Mouse (Mus musculus): ENCODE results near the gene Cuedc1.
"Not testable (repeated sequence)": the region's sequence is repeated elsewhere in the genome, so short reads cannot be mapped to it uniquely, and the experiment has no call there.

Cuedc1 gene

GRCm38 (mm10) chr11:88172601-88173325, 74.9 kb downstream of the Cuedc1 start:
- no peak for DNase-seq

DNA sequence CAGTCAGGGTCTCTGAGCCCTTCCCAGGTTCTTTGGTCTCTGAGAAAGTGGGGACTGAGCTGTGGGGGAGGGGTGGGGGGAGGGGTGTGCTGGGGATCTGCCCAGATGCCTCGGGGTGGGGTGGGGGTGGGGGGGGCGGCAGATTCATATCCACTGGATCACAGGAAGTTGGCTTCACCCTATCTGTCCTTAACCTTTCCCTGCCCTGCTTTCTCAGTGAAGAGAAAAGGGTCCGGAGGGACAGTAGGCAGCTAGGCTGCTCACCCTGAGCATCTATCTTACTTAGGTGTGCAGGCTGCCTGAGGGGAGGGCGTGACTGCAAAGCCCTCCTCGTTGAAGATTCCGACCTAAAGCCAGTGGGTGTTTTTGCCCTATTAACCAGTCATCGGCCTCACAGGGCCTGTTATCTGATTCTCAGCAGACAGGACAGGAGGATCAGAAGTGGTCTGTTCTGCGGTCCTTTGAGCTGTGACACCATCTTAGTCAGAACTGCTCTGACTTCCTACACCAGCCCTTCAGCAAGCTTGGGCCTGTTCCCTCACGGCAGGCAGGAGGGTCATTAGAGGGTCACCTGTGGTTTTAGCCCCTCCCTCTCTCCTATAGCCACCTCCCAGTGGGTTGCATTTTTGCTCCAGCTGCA, 75.6 kb downstream of the Cuedc1 start:
- no peak for DNase-seq

- peak in 1 of 2 experiments; percentile 59 for DNase-seq
Measured at GRCm38 (mm10) chr11:88180467-88180958, 82.7 kb downstream of the Cuedc1 start.

GRCm38 (mm10) chr11:88180959-88181619, 83.2 kb downstream of the Cuedc1 start:
- peak; percentile 58 to 60 for DNase-seq

GRCm38 (mm10) chr11:88184632-88185180, 86.8 kb downstream of the Cuedc1 start:
- no peak for DNase-seq

DNA sequence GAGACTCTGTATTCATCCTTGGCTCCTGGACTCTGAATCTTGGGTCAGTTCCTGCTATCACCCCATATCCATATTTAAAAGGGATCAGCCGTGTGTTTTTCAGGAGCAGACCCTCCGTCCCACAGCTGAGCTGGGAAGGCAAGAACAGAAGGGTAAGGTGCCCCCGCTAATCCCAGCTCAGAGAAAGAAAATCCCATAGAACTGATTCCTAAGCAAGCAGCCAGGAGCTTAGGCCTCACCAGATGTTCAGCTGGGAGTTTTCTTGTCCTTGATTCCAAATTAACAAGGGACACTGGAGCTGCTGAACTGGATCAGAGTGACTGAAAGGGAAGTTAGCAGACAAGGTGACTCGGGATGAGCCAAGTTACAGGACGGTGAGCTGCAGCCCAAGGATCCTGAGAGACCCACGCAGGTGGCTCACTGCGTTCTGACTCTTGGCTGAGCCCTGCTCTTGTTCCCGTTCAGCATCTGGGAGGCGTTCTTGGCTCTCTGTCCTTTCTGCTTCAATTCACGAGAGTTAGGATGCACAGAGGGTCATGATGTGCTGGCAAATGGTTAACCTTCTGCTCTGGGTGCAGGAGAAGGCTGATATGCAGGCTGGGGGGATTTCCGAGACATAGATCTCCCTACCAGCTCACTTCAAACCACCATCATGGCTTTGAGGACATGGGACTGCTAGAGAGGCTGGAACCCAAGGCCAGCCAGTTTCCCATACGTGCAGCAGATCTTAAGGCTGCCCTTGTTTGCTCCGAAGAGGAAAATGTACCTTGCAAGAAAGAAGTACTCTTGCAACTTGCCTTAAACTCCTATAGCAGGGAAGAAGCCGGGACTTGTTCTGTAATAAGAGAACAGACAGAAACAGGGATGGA, 88.5 kb downstream of the Cuedc1 start:
- DNase-seq: no peak

- no peak for DNase-seq
Measured at GRCm38 (mm10) chr11:88186947-88187243, 89.0 kb downstream of the Cuedc1 start.

DNA sequence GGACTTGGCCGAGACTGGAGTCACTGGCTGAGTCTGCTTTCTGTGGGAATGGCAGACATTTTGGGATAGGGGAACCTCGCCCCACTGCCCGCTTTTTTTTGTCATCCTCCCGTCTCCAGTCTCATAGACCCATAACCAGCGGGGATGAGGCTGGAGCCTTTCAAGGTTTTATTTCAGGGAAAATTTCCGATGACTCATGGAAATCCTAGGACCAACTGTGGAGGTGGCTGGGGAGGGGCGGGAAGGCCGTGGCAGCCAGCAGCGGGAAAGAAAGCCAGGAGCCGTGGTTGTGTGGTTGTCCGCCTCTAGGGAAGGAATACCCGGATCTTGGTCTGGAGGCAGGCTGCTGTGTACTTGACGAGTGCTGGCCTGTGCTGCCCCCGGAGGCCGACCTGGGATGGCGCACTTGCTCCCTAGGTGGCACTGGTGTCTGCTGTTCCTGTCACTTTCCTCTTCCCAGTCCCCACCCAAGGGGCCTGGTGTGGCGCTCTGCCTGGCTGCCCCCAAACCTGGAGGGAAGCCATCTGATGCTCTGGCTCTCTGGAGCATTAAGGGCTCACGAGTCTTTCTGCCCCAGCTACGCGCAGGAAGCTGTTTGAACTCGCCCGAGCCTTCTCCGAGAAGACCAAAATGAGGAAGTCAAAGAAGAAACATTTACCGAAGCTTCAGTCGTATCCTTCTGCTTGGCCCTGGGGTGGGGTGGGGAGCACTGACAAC, 89.7 kb downstream of the Cuedc1 start:
- DNase-seq: peak; percentile 89 to 91

GRCm38 (mm10) chr11:88188216-88188615, 90.4 kb downstream of the Cuedc1 start:
- DNase-seq: no peak

DNA sequence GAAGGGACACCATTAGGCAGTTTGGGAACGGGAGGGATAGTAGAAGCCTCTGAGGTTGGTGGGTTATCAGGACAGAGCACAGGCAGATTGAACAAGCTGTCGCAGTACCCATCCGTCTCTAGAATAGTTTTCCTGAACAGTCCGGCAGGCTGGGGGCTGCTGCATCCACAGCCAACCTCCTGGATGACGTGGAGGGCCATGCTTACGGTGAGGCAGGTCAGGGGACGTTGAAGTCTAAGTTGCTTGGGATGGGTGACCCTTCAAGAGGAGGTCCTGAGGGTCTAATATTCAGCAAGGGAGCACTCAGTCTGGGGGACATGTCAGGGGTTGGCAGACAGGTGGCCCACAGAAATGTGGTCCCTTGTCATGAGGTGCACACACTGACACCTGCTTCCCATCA, 90.8 kb downstream of the Cuedc1 start:
- no peak for DNase-seq

- no peak for DNase-seq
Measured at GRCm38 (mm10) chr11:88192595-88192994, 94.7 kb downstream of the Cuedc1 start.

DNA sequence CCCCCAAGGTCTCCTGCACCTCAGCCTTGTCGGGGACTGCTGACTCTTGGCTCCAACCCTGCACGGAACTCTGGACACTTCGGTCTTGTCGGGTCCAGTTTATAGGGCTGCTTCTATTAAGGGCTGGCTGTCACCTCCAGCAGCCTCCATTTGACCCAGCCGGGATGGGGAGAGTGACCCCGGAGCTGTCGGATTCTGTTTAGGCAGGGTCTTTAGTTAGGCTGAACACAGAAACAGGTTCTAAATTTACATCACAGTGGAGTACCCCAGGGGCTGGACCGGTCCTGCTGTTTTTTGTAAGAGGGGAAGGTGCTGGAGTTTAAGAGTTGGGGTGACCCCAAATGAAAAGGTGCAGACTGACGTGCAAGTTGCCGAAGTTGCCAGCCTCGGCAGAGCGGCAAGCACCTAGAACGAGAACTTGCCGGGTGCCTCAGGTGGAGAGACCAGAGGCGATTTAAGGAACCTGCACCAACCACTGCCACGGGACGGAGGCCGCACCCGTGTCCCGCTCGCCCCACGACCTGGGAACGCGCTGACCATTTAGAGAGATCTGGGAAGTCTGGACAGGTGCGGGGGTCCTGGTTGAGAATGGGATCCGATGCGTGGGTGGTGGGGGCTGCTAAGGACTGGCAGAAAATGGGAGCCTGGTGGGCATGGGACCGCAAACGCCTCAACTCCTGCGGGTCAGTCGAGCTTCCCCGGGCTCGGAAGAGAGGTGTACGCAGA, 95.4 kb downstream of the Cuedc1 start:
- DNase-seq: no peak

DNA sequence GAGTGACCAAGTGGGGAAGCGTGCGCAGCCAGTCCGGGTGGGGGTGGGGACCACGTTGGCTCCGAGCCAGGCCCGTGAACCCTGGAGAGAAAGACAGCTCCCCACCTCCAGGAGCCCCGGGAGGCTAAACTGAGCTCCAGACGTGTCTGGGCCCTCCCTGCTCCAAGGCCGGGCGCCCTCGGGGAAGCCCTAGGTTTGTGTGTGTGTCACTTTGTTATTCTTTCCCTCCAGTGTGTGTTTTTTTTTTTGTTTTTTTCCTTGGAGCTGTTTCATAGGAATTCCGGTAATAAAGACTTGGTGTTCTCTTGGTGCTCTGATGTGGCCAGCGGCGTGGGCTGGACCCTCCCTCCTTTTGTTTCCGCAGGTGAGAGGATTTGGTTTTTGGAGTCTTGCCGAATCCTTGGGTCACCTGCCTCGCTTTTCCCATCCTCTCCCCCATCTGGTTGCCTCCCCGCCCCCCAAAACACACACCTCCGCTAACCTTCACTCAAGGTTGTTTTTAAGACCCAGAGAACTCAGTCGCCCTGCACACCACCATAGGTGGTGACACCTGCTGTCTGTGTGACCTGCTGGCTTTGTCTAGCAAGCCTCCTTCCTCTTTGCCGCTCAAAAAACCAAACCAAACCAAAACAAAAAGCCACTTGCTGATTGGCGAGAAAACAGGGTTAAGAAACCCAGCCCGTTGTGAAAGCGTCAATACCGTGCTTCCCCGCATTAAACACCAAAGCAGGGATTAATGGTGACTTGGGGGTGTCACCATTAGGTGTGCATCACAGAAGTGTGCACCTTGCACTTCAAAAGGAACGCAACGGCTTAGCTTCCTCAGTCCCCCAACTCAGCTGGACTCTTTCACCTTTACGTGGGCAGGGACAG, 96.2 kb downstream of the Cuedc1 start:
- DNase-seq: peak in 1 of 2 experiments; percentile 48

DNA sequence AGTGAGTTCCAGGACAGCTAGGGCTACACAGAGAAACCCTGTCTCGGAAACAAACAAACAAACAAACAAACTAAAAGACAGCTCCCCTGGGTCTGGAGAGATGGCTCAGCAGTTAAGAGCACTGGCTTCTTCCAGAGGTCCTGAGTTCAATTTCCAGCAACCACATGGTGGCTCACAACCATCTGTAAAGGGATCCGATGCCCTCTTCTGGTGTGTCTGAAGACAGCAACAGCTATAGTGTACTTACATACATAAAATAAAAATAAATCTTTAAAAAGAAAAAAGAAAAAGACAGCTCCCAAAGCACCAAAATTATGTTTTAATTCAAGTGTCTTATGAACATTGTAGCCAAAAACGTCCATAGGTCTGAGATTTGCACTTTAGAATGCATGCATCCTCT, 97.8 kb downstream of the Cuedc1 start:
- DNase-seq: not testable (repeated sequence)

- DNase-seq: peak; percentile 82 to 88
Measured at GRCm38 (mm10) chr11:88197153-88197576, 99.3 kb downstream of the Cuedc1 start.

GRCm38 (mm10) chr11:88198223-88198622, 100.4 kb downstream of the Cuedc1 start:
- DNase-seq: no peak

GRCm38 (mm10) chr11:88201172-88201571, 103.3 kb downstream of the Cuedc1 start:
- DNase-seq: no peak

- DNase-seq: no peak
Measured at GRCm38 (mm10) chr11:88202077-88202476, 104.2 kb downstream of the Cuedc1 start.

- DNase-seq: peak; percentile 92 to 93
Measured at GRCm38 (mm10) chr11:88203712-88204532, 106.1 kb downstream of the Cuedc1 start, which contains the start of gene Mrps23. Gene Mrps23, plus strand, starts transcription at chr11:88204388.
